Mouse (Mus musculus) R1 (cell line): ENCODE measurements at regions not wholly inside any gene's neighbourhood (a gene's known extent, or its start where the extent isn't known, plus 50 kb on each side); places are given as distances from the start of the nearest gene placed in this dataset.

Experiments
- DNase-seq: peaks from one replicate; pipeline ENCODE4 v3.0.0-alpha.2; 2018; ENCODE audit warnings: low read depth, low spot score

GRCm38 (mm10) chr1:61316261-61316660 is 322.4 kb upstream of the Pard3b start:
- DNase-seq = no peak

GRCm38 (mm10) chr1:61316736-61317135 is 321.9 kb upstream of the Pard3b start:
- no peak for DNase-seq

- no peak for DNase-seq
Measured at GRCm38 (mm10) chr1:61318042-61318441, 320.6 kb upstream of the Pard3b start.

GRCm38 (mm10) chr1:61321513-61322145 is 317.0 kb upstream of the Pard3b start:
- DNase-seq = no peak

- DNase-seq = no peak
Measured at GRCm38 (mm10) chr1:61331456-61331855, 307.2 kb upstream of the Pard3b start.

- no peak for DNase-seq
Measured at GRCm38 (mm10) chr1:61331906-61332305, 306.7 kb upstream of the Pard3b start.

GRCm38 (mm10) chr1:61336367-61336766 is 302.3 kb upstream of the Pard3b start:
- DNase-seq = no peak

- no peak for DNase-seq
Measured at GRCm38 (mm10) chr1:61352921-61353320, 285.7 kb upstream of the Pard3b start.

- no peak for DNase-seq
Measured at GRCm38 (mm10) chr1:61353481-61353880, 285.1 kb upstream of the Pard3b start.

- no peak for DNase-seq
Measured at GRCm38 (mm10) chr1:61355241-61355640, 283.4 kb upstream of the Pard3b start.

- no peak for DNase-seq
Measured at GRCm38 (mm10) chr1:61359011-61359930, 279.4 kb upstream of the Pard3b start.

GRCm38 (mm10) chr1:61372581-61372980 is 266.0 kb upstream of the Pard3b start:
- no peak for DNase-seq

GRCm38 (mm10) chr1:61373661-61374491 is 264.7 kb upstream of the Pard3b start:
- peak; percentile 12 for DNase-seq

- DNase-seq = peak; percentile 14
Measured at GRCm38 (mm10) chr1:61376417-61376816, 262.2 kb upstream of the Pard3b start.

GRCm38 (mm10) chr1:61377070-61377469 is 261.6 kb upstream of the Pard3b start:
- peak; percentile 69 for DNase-seq

GRCm38 (mm10) chr1:61378240-61378639 is 260.4 kb upstream of the Pard3b start:
- DNase-seq = peak; percentile 46

- no peak for DNase-seq
Measured at GRCm38 (mm10) chr1:61379771-61380517, 258.7 kb upstream of the Pard3b start.

- DNase-seq = no peak
Measured at GRCm38 (mm10) chr1:61387587-61387986, 251.0 kb upstream of the Pard3b start.

- DNase-seq = no peak
Measured at GRCm38 (mm10) chr1:61397796-61398195, 240.8 kb upstream of the Pard3b start.

- DNase-seq = no peak
Measured at GRCm38 (mm10) chr1:61402339-61402738, 236.3 kb upstream of the Pard3b start.

- DNase-seq = no peak
Measured at GRCm38 (mm10) chr1:61407201-61407600, 231.4 kb upstream of the Pard3b start.
